Mouse (Mus musculus): ENCODE measurements at regions not wholly inside any gene's neighbourhood (a gene's known extent, or its start where the extent isn't known, plus 50 kb on each side); places are given as distances from the start of the nearest gene placed in this dataset.

GRCm38 (mm10) chr1:35372751-35373150 lies 523.0 kb downstream of the Plekhb2 start:
- Histone ChIP-seq H3K79me2 (ENCODE audit: control insufficient read depth, insufficient read depth) (no peaks in the 10 kb centered on the region), H3ac (ENCODE audit: control insufficient read depth, insufficient read length) (no peak overlapping the region), H3K4me2 (ENCODE audit: low read depth) (no peak overlapping the region), H3K27me3 (ENCODE audit: control insufficient read depth, insufficient read depth, insufficient read length) (no peaks in the 10 kb centered on the region), H3K36me3 (ENCODE audit: control insufficient read depth, insufficient read depth) (no peaks in the 10 kb centered on the region), H3K4me3 (no peak overlapping the region)
- TF ChIP-seq REST (IDR thresholded peaks at IDR 0.05; ENCODE audit: insufficient read depth, insufficient read length) (no peak), POLR2AphosphoS2 (IDR thresholded peaks at IDR 0.05; ENCODE audit: insufficient read length, low read depth) (no peak), TCF12 (IDR thresholded peaks at IDR 0.05; ENCODE audit: insufficient read depth, poor library complexity, severe bottlenecking) (no peak), USF1 (IDR thresholded peaks at IDR 0.05; ENCODE audit: low read depth) (no peak), MYOG (IDR thresholded peaks at IDR 0.05; ENCODE audit: control insufficient read depth in 1 of 3, insufficient read depth in 1 of 3, insufficient read length in 2 of 3, low read depth in 2 of 3) (no peak), MYOD1 (IDR thresholded peaks at IDR 0.05; ENCODE audit: control insufficient read depth in 1 of 3, insufficient read length in 2 of 3, low read depth in 2 of 3) (no peak), MAX (IDR thresholded peaks at IDR 0.05; ENCODE audit: low read depth) (no peak), POLR2A (IDR thresholded peaks at IDR 0.05; ENCODE audit: insufficient read length, low read depth) (no peak), E2F4 (IDR thresholded peaks at IDR 0.05; ENCODE audit: insufficient read depth) (no peak), TCF3 (IDR thresholded peaks at IDR 0.05; ENCODE audit: insufficient read length, low read depth) (no peak)

- TF ChIP-seq SRF (IDR thresholded peaks at IDR 0.05; ENCODE audit: control insufficient read depth, insufficient read length, low read depth) (no peak), POLR2A (IDR thresholded peaks at IDR 0.05; ENCODE audit: insufficient read length, low read depth) (no peak), E2F4 (IDR thresholded peaks at IDR 0.05; ENCODE audit: insufficient read depth) (no peak), MYOD1 (IDR thresholded peaks at IDR 0.05; ENCODE audit: control insufficient read depth in 1 of 3, insufficient read length in 2 of 3, low read depth in 2 of 3) (no peak)
- Histone ChIP-seq H3ac (ENCODE audit: control insufficient read depth, insufficient read length) (no peak overlapping the region), H3K4me3 (no peak overlapping the region), H3K4me2 (ENCODE audit: low read depth) (no peak overlapping the region), H3K36me3 (ENCODE audit: control insufficient read depth, insufficient read depth) (no peaks in the 10 kb centered on the region), H3K27me3 (ENCODE audit: control insufficient read depth, insufficient read depth, insufficient read length) (no peaks in the 10 kb centered on the region), H3K79me2 (ENCODE audit: control insufficient read depth, insufficient read depth) (no peaks in the 10 kb centered on the region)
Measured at GRCm38 (mm10) chr1:35380633-35381385, 531.0 kb downstream of the Plekhb2 start.

GRCm38 (mm10) chr1:35385430-35385829 lies 535.7 kb downstream of the Plekhb2 start:
- TF ChIP-seq E2F4 (IDR thresholded peaks at IDR 0.05; ENCODE audit: insufficient read depth) (no peak), POLR2AphosphoS2 (IDR thresholded peaks at IDR 0.05; ENCODE audit: insufficient read length, low read depth) (no peak), POLR2A (IDR thresholded peaks at IDR 0.05; ENCODE audit: insufficient read length, low read depth) (no peak), MYOD1 (IDR thresholded peaks at IDR 0.05; ENCODE audit: control insufficient read depth in 1 of 3, insufficient read length in 2 of 3, low read depth in 2 of 3) (no peak), MYOG (IDR thresholded peaks at IDR 0.05; ENCODE audit: control insufficient read depth in 1 of 3, insufficient read depth in 1 of 3, insufficient read length in 2 of 3, low read depth in 2 of 3) (no peak), CEBPB (IDR thresholded peaks at IDR 0.05; ENCODE audit: insufficient read depth, poor library complexity, severe bottlenecking) (no peak), USF1 (IDR thresholded peaks at IDR 0.05; ENCODE audit: low read depth) (no peak), MAX (IDR thresholded peaks at IDR 0.05; ENCODE audit: low read depth) (no peak), TCF3 (IDR thresholded peaks at IDR 0.05; ENCODE audit: insufficient read length, low read depth) (no peak), SRF (IDR thresholded peaks at IDR 0.05; ENCODE audit: control insufficient read depth, insufficient read length, low read depth) (no peak), TCF12 (IDR thresholded peaks at IDR 0.05; ENCODE audit: insufficient read depth, poor library complexity, severe bottlenecking) (no peak), REST (IDR thresholded peaks at IDR 0.05; ENCODE audit: insufficient read depth, insufficient read length) (no peak)
- no peak overlapping the region for H3K4me3 ChIP-seq
- H3K27me3 ChIP-seq (ENCODE audit: control insufficient read depth, insufficient read depth, insufficient read length): no peaks in the 10 kb centered on the region
- no peaks in the 10 kb centered on the region for H3K36me3 ChIP-seq (ENCODE audit: control insufficient read depth, insufficient read depth)
- no peak overlapping the region for H3K4me2 ChIP-seq (ENCODE audit: low read depth)
- no peak overlapping the region for H3ac ChIP-seq (ENCODE audit: control insufficient read depth, insufficient read length)
- no peaks in the 10 kb centered on the region for H3K79me2 ChIP-seq (ENCODE audit: control insufficient read depth, insufficient read depth)

GRCm38 (mm10) chr1:35388181-35388580 lies 538.4 kb downstream of the Plekhb2 start:
- H3K4me2 ChIP-seq (ENCODE audit: low read depth): no peak overlapping the region
- no peak overlapping the region for H3K4me3 ChIP-seq
- H3K27me3 ChIP-seq (ENCODE audit: control insufficient read depth, insufficient read depth, insufficient read length): no peaks in the 10 kb centered on the region
- no peaks in the 10 kb centered on the region for H3K79me2 ChIP-seq (ENCODE audit: control insufficient read depth, insufficient read depth)
- no peak overlapping the region for H3ac ChIP-seq (ENCODE audit: control insufficient read depth, insufficient read length)
- no peaks in the 10 kb centered on the region for H3K36me3 ChIP-seq (ENCODE audit: control insufficient read depth, insufficient read depth)
- TF ChIP-seq MYOG (IDR thresholded peaks at IDR 0.05; ENCODE audit: control insufficient read depth in 1 of 3, insufficient read depth in 1 of 3, insufficient read length in 2 of 3, low read depth in 2 of 3) (no peak), POLR2A (IDR thresholded peaks at IDR 0.05; ENCODE audit: insufficient read length, low read depth) (no peak), SRF (IDR thresholded peaks at IDR 0.05; ENCODE audit: control insufficient read depth, insufficient read length, low read depth) (no peak), CEBPB (IDR thresholded peaks at IDR 0.05; ENCODE audit: insufficient read depth, poor library complexity, severe bottlenecking) (no peak), USF1 (IDR thresholded peaks at IDR 0.05; ENCODE audit: low read depth) (no peak)

- Histone ChIP-seq H3K4me3 (no peak overlapping the region), H3K4me2 (ENCODE audit: low read depth) (no peak overlapping the region), H3K27me3 (ENCODE audit: control insufficient read depth, insufficient read depth, insufficient read length) (no peaks in the 10 kb centered on the region), H3ac (ENCODE audit: control insufficient read depth, insufficient read length) (no peak overlapping the region), H3K79me2 (ENCODE audit: control insufficient read depth, insufficient read depth) (no peaks in the 10 kb centered on the region), H3K36me3 (ENCODE audit: control insufficient read depth, insufficient read depth) (no peaks in the 10 kb centered on the region)
- TF ChIP-seq MYOD1 (IDR thresholded peaks at IDR 0.05; ENCODE audit: control insufficient read depth in 1 of 3, insufficient read length in 2 of 3, low read depth in 2 of 3): no peak
- TF ChIP-seq POLR2AphosphoS2 (IDR thresholded peaks at IDR 0.05; ENCODE audit: insufficient read length, low read depth): no peak
- no peak for TF ChIP-seq POLR2A (IDR thresholded peaks at IDR 0.05; ENCODE audit: insufficient read length, low read depth)
- TF ChIP-seq E2F4 (IDR thresholded peaks at IDR 0.05; ENCODE audit: insufficient read depth): no peak
- no peak for TF ChIP-seq SRF (IDR thresholded peaks at IDR 0.05; ENCODE audit: control insufficient read depth, insufficient read length, low read depth)
- TF ChIP-seq CEBPB (IDR thresholded peaks at IDR 0.05; ENCODE audit: insufficient read depth, poor library complexity, severe bottlenecking): no peak
- no peak for TF ChIP-seq MYOG (IDR thresholded peaks at IDR 0.05; ENCODE audit: control insufficient read depth in 1 of 3, insufficient read depth in 1 of 3, insufficient read length in 2 of 3, low read depth in 2 of 3)
- TF ChIP-seq MAX (IDR thresholded peaks at IDR 0.05; ENCODE audit: low read depth): no peak
- no peak for TF ChIP-seq REST (IDR thresholded peaks at IDR 0.05; ENCODE audit: insufficient read depth, insufficient read length)
- TF ChIP-seq TCF12 (IDR thresholded peaks at IDR 0.05; ENCODE audit: insufficient read depth, poor library complexity, severe bottlenecking): no peak
- TF ChIP-seq TCF3 (IDR thresholded peaks at IDR 0.05; ENCODE audit: insufficient read length, low read depth): no peak
- no peak for TF ChIP-seq USF1 (IDR thresholded peaks at IDR 0.05; ENCODE audit: low read depth)
Measured at GRCm38 (mm10) chr1:35390371-35390770, 540.6 kb downstream of the Plekhb2 start.
